Mouse (Mus musculus): ENCODE results near the gene Rbmx.

Rbmx gene

GRCm38 (mm10) chrX:57392367-57393246 is at the start of gene Rbmx:
Gene Rbmx, minus strand, starts transcription at chrX:57393036.
- peak; percentile 82 to 85 for DNase-seq (ENCODE audit: low spot score in 2 of 2)

GRCm38 (mm10) chrX:57433897-57434296 is 41.1 kb upstream of the Rbmx start:
- DNase-seq (ENCODE audit: low spot score in 2 of 2) = no peak

- DNase-seq (ENCODE audit: low spot score in 2 of 2) = no peak
Measured at GRCm38 (mm10) chrX:57431610-57432009, 38.8 kb upstream of the Rbmx start.

- no peak for DNase-seq (ENCODE audit: low spot score in 2 of 2)
Measured at GRCm38 (mm10) chrX:57408769-57409168, 15.9 kb upstream of the Rbmx start, which contains the start of gene Gm364. Gene Gm364, plus strand, starts transcription at chrX:57409154.

- no peak for DNase-seq (ENCODE audit: low spot score in 2 of 2)
Measured at GRCm38 (mm10) chrX:57403651-57404050, 10.8 kb upstream of the Rbmx start.

GRCm38 (mm10) chrX:57401388-57401787 is 8.6 kb upstream of the Rbmx start:
- DNase-seq (ENCODE audit: low spot score in 2 of 2) = no peak

- DNase-seq (ENCODE audit: low spot score in 2 of 2) = peak in 1 of 2 experiments; percentile 1
Measured at GRCm38 (mm10) chrX:57393412-57393811, 576 bp upstream of the Rbmx start.

- DNase-seq (ENCODE audit: low spot score in 2 of 2) = no peak
Measured at GRCm38 (mm10) chrX:57380915-57381314, 11.9 kb downstream of the Rbmx start.

GRCm38 (mm10) chrX:57378579-57378978 is 14.3 kb downstream of the Rbmx start:
- no peak for DNase-seq (ENCODE audit: low spot score in 2 of 2)

GRCm38 (mm10) chrX:57377096-57377495 is 15.7 kb downstream of the Rbmx start:
- no peak for DNase-seq (ENCODE audit: low spot score in 2 of 2)

GRCm38 (mm10) chrX:57374029-57374428 is 18.8 kb downstream of the Rbmx start:
- no peak for DNase-seq (ENCODE audit: low spot score in 2 of 2)

- no peak for DNase-seq (ENCODE audit: low spot score in 2 of 2)
Measured at GRCm38 (mm10) chrX:57373543-57373942, 19.3 kb downstream of the Rbmx start.

- DNase-seq (ENCODE audit: low spot score in 2 of 2) = no peak
Measured at GRCm38 (mm10) chrX:57372965-57373364, 19.9 kb downstream of the Rbmx start.

- no peak for DNase-seq (ENCODE audit: low spot score in 2 of 2)
Measured at GRCm38 (mm10) chrX:57364891-57365569, 27.8 kb downstream of the Rbmx start.

GRCm38 (mm10) chrX:57359316-57359715 is 33.5 kb downstream of the Rbmx start:
- DNase-seq (ENCODE audit: low spot score in 2 of 2) = no peak

GRCm38 (mm10) chrX:57339220-57339619 is 53.6 kb downstream of the Rbmx start:
- no peak for DNase-seq (ENCODE audit: low spot score in 2 of 2)

GRCm38 (mm10) chrX:57338371-57339211 is 54.2 kb downstream of the Rbmx start, which contains the start of gene Arhgef6:
Gene Arhgef6, minus strand, starts transcription at chrX:57338729.
- DNase-seq (ENCODE audit: low spot score in 2 of 2) = peak; percentile 27 to 40

- no peak for DNase-seq (ENCODE audit: low spot score in 2 of 2)
Measured at GRCm38 (mm10) chrX:57337582-57337981, 55.3 kb downstream of the Rbmx start.

- peak; percentile 11 to 38 for DNase-seq (ENCODE audit: low spot score in 2 of 2)
Measured at GRCm38 (mm10) chrX:57336958-57337357, 55.9 kb downstream of the Rbmx start.

GRCm38 (mm10) chrX:57335313-57335712 is 57.5 kb downstream of the Rbmx start:
- no peak for DNase-seq (ENCODE audit: low spot score in 2 of 2)
